8 mouse cellular contexts compared by ENCODE assay signal in the genomic region with DNA sequence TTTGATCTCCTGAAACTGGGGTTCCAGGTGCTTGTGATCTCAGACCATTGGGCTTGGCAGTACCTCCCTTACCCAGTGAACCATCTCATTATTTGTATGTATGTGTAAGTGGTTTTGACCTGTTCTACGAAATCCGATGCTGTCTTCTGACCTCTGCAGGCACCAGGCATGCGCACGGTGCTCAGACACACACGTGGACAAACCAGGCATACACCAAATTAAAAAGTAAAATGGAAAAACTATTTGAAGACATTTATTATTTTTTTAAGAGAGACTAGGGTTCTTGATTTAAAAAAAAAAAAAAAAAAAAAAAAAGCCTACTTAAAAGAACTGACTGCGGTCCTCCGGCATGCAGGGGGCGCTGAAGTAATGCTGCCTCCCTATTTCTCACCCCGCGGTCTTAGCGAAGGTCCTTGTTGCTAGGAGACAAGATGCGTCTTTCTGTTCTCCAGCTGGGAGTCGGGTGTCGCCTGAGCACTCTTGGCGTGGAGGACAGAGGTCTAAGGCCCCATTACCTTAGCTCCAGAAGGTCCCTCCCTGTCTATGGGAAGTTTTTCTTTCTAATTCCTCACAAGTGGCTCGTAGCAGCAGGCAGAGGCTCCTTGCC. TPM values are rescaled to one million over a fixed set of nuclear protein-coding genes. Genes with fewer than 3 reads are reported as not detected.
DNase-seq lines count a peak whose midpoint lies in the region; ATAC-seq and TF ChIP-seq lines count a peak whose summit lies in the region.

TSS of gene Ccdc65 (plus strand) at position 442 of the 607 bp plus-strand sequence.

- H3K4me2 ChIP-seq in embryonic facial prominence, embryonic 14.5 days (ENCODE audit: low read depth, low read length) = peak within 1 kb of the TSS; percentile 66
- peak within 1 kb of the TSS; percentile 66 for H3K4me2 ChIP-seq in heart, embryonic 11.5 days
- peak within 1 kb of the TSS; percentile 66 for H3K4me2 ChIP-seq in kidney, embryonic 15.5 days
- H3K4me2 ChIP-seq in limb, embryonic 15.5 days = peak within 1 kb of the TSS; percentile 64
- peak within 1 kb of the TSS; percentile 76 for H3K4me2 ChIP-seq in midbrain, postnatal 0 days (ENCODE audit: low read depth, low read length, poor library complexity, severe bottlenecking)

- H3K27ac ChIP-seq in bone marrow, adult 2 months (ENCODE audit: control insufficient read depth, insufficient read depth, low read depth, low read length, poor library complexity) = no peak within 1 kb of the TSS
- H3K27ac ChIP-seq in embryonic facial prominence, embryonic 14.5 days (replicated peaks; ENCODE audit: low read depth, low read length) = no peak within 1 kb of the TSS
- no peak within 1 kb of the TSS for H3K27ac ChIP-seq in heart, embryonic 11.5 days (ENCODE audit: low read depth, low read length)
- no peak within 1 kb of the TSS for H3K27ac ChIP-seq in kidney, embryonic 15.5 days
- no peak within 1 kb of the TSS for H3K27ac ChIP-seq in limb, embryonic 15.5 days
- H3K27ac ChIP-seq in midbrain, postnatal 0 days (ENCODE audit: low read depth, low read length) = no peak within 1 kb of the TSS

- H3K36me3 ChIP-seq in embryonic facial prominence, embryonic 14.5 days (ENCODE audit: control insufficient read depth, insufficient read depth, low read length) = no peaks in the 10 kb centered on the region
- no peaks in the 10 kb centered on the region for H3K36me3 ChIP-seq in heart, embryonic 11.5 days (ENCODE audit: control insufficient read depth, insufficient read depth, low read length)
- H3K36me3 ChIP-seq in kidney, embryonic 15.5 days = no peaks in the 10 kb centered on the region
- no peaks in the 10 kb centered on the region for H3K36me3 ChIP-seq in limb, embryonic 15.5 days
- H3K36me3 ChIP-seq in midbrain, postnatal 0 days (ENCODE audit: insufficient read depth, low read length) = no peaks in the 10 kb centered on the region

- no peaks in the 10 kb centered on the region for H3K4me1 ChIP-seq in bone marrow, adult 2 months (ENCODE audit: control insufficient read depth, insufficient read depth, low read length)
- no peaks in the 10 kb centered on the region for H3K4me1 ChIP-seq in embryonic facial prominence, embryonic 14.5 days (ENCODE audit: control insufficient read depth, insufficient read depth, low read length)
- H3K4me1 ChIP-seq in heart, embryonic 11.5 days (ENCODE audit: control insufficient read depth, insufficient read depth, low read length) = no peaks in the 10 kb centered on the region; the same call in 1 of the 2 replicates
- H3K4me1 ChIP-seq in kidney, embryonic 15.5 days = peaks cover 12% of the 10 kb centered on the region
- peaks cover 3% of the 10 kb centered on the region; the same call in 1 of the 2 replicates for H3K4me1 ChIP-seq in limb, embryonic 15.5 days
- H3K4me1 ChIP-seq in midbrain, postnatal 0 days (ENCODE audit: insufficient read depth, low read length) = no peaks in the 10 kb centered on the region

- peak within 1 kb of the TSS; percentile 46 for H3K9ac ChIP-seq in embryonic facial prominence, embryonic 14.5 days (ENCODE audit: low read depth, low read length)
- H3K9ac ChIP-seq in heart, embryonic 11.5 days (ENCODE audit: low read depth, low read length) = no peak within 1 kb of the TSS
- H3K9ac ChIP-seq in kidney, embryonic 15.5 days = peak within 1 kb of the TSS; percentile 26; the same call in 1 of the 2 replicates
- no peak within 1 kb of the TSS for H3K9ac ChIP-seq in limb, embryonic 15.5 days
- peak within 1 kb of the TSS; percentile 60; the same call in 1 of the 2 replicates for H3K9ac ChIP-seq in midbrain, postnatal 0 days (replicated peaks; ENCODE audit: low read length, poor library complexity, severe bottlenecking)

- 15% methylated on average over 16 of the region's 16 CpGs for WGBS in bone marrow, adult 2 months
- 17% methylated on average over 16 of the region's 16 CpGs for WGBS in embryonic facial prominence, embryonic 14.5 days
- 22% methylated on average over 16 of the region's 16 CpGs for WGBS in heart, embryonic 11.5 days (ENCODE audit: insufficient replicate concordance)
- WGBS in kidney, embryonic 15.5 days = 14% methylated on average over 16 of the region's 16 CpGs
- 18% methylated on average over 16 of the region's 16 CpGs for WGBS in limb, embryonic 15.5 days
- WGBS in midbrain, postnatal 0 days = 22% methylated on average over 16 of the region's 16 CpGs

- TF ChIP-seq POLR2A in bone marrow, adult 2 months (IDR thresholded peaks at IDR 0.05; ENCODE audit: borderline replicate concordance, control insufficient read depth, low read depth, low read length) = no peak

- TF ChIP-seq CTCF in bone marrow, adult 2 months (IDR thresholded peaks at IDR 0.05; ENCODE audit: control insufficient read depth, insufficient read depth, low read length) = peak; percentile 57
- TF ChIP-seq CTCF in midbrain, postnatal 0 days (IDR thresholded peaks at IDR 0.05) = peak; percentile 89

- peak; percentile 90 to 91 for DNase-seq in B cell, adult 2 months
- peak; percentile 95 for DNase-seq in embryonic facial prominence, embryonic 14.5 days (ENCODE audit: low spot score)
- peak; percentile 96 for DNase-seq in midbrain, postnatal 0 days (ENCODE audit: low spot score)
- DNase-seq in spleen, postnatal 10 days (ENCODE audit: low spot score in 2 of 2) = peak; percentile 32 to 84

- peak; percentile 72; the same call in 1 of the 2 replicates for ATAC-seq in embryonic facial prominence, embryonic 14.5 days (ENCODE audit: low read depth)
- no peak for ATAC-seq in heart, embryonic 11.5 days (replicated peaks; ENCODE audit: insufficient number of reproducible peaks, low FRiP score, low TSS enrichment)
- 0 out of 2 replicates have a peak, but pooled peaks have one; percentile 36 for ATAC-seq in kidney, embryonic 15.5 days (replicated peaks; ENCODE audit: low FRiP score)
- peak; percentile 55; the same call in 1 of the 2 replicates for ATAC-seq in limb, embryonic 15.5 days (ENCODE audit: insufficient number of reproducible peaks, low FRiP score, low TSS enrichment, low read depth)
- peak; percentile 77; the same call in 1 of the 2 replicates for ATAC-seq in midbrain, postnatal 0 days (ENCODE audit: low FRiP score)

- no peaks in the 10 kb centered on the region for H3K9me3 ChIP-seq in embryonic facial prominence, embryonic 14.5 days (ENCODE audit: control insufficient read depth, low read length)
- H3K9me3 ChIP-seq in heart, embryonic 11.5 days (replicated peaks; ENCODE audit: control insufficient read depth, low read length) = no peaks in the 10 kb centered on the region
- no peaks in the 10 kb centered on the region for H3K9me3 ChIP-seq in kidney, embryonic 15.5 days (replicated peaks)
- no peaks in the 10 kb centered on the region for H3K9me3 ChIP-seq in limb, embryonic 15.5 days
- no peaks in the 10 kb centered on the region for H3K9me3 ChIP-seq in midbrain, postnatal 0 days (ENCODE audit: low read length)

- peaks cover 8% of the 10 kb centered on the region for H3K27me3 ChIP-seq in embryonic facial prominence, embryonic 14.5 days (replicated peaks; ENCODE audit: control insufficient read depth, insufficient read depth, low read length)
- peaks cover 9% of the 10 kb centered on the region; the same call in 1 of the 2 replicates for H3K27me3 ChIP-seq in heart, embryonic 11.5 days (ENCODE audit: control insufficient read depth, insufficient read depth, low read length)
- H3K27me3 ChIP-seq in kidney, embryonic 15.5 days = peaks cover 20% of the 10 kb centered on the region
- peaks cover 24% of the 10 kb centered on the region for H3K27me3 ChIP-seq in limb, embryonic 15.5 days
- H3K27me3 ChIP-seq in midbrain, postnatal 0 days (ENCODE audit: insufficient read depth, low read length) = no peaks in the 10 kb centered on the region

- H3K4me3 ChIP-seq in bone marrow, adult 2 months (replicated peaks; ENCODE audit: control insufficient read depth, low read depth, low read length) = peak within 1 kb of the TSS; percentile 16
- peak within 1 kb of the TSS; percentile 43 for H3K4me3 ChIP-seq in embryonic facial prominence, embryonic 14.5 days (ENCODE audit: low read depth, low read length)
- peak within 1 kb of the TSS; percentile 35 for H3K4me3 ChIP-seq in heart, embryonic 11.5 days (ENCODE audit: low read depth, low read length)
- peak within 1 kb of the TSS; percentile 41 for H3K4me3 ChIP-seq in kidney, embryonic 15.5 days (replicated peaks)
- peak within 1 kb of the TSS; percentile 43 for H3K4me3 ChIP-seq in limb, embryonic 15.5 days
- peak within 1 kb of the TSS; percentile 45 for H3K4me3 ChIP-seq in midbrain, postnatal 0 days (ENCODE audit: low read depth, low read length)

RNA-seq across cellular contexts. Expression of gene Ccdc65, which starts in this region (rescaled TPM):
- not detected in 2 replicates for polyA plus RNA-seq in bone marrow, adult 2 months (2011; ENCODE audit: insufficient read depth, insufficient read length, low replicate concordance, missing spikeins)
- polyA plus RNA-seq in embryonic facial prominence, embryonic 14.5 days (2014; fragmentation: Nextera tagmentation; extraction: Ambion mirVana) = 1.7 and 3.9 TPM in 2 replicates
- polyA plus RNA-seq in heart, embryonic 11.5 days (2014; fragmentation: Nextera tagmentation; extraction: Ambion mirVana) = 0.23 and 0.37 TPM in 2 replicates
- polyA plus RNA-seq in kidney, embryonic 15.5 days (2015; fragmentation: Nextera tagmentation; extraction: Ambion mirVana) = 0.73 and 1.1 TPM in 2 replicates
- polyA plus RNA-seq in limb, embryonic 15.5 days (2015; fragmentation: Nextera tagmentation; extraction: Ambion mirVana) = 0.65 and 0.74 TPM in 2 replicates
- 6.9 and 9.1 TPM in 2 replicates for total RNA-seq in midbrain, postnatal 0 days (2014; rRNA removed)
- 11.4 and 12.3 TPM in 2 replicates for polyA plus RNA-seq in midbrain, postnatal 0 days (2015; fragmentation: Nextera tagmentation; extraction: Ambion mirVana)

Comparison
In these comparisons a context has a peak if more than half of its experiments do, and no peak if none do; other contexts are left out.
1. Peak in ATAC-seq, H3K4me3 ChIP-seq and H3K4me2 ChIP-seq in limb, embryonic 15.5 days; RNA of the gene not detected or under 1 TPM.
2. H3K9ac ChIP-seq: peak in embryonic facial prominence, embryonic 14.5 days (single experiment), kidney, embryonic 15.5 days (single experiment) and midbrain, postnatal 0 days (single experiment); none in heart, embryonic 11.5 days (single experiment) and limb, embryonic 15.5 days (single experiment).
3. Peak in every context shown above with its lines, with median percentiles within 50 percentile points of each other: DNase-seq, H3K4me3 ChIP-seq and H3K4me2 ChIP-seq.